Mouse (Mus musculus) ES-E14 (cell line): ENCODE data around the gene Rxra.

Experiments
- CHD2 ChIP-seq: IDR thresholded peaks from 2 replicates; pipeline ENCODE4 v1.6.1; 2014; ENCODE audit warnings: mild to moderate bottlenecking, low read depth, low read length, inconsistent platforms
- HCFC1 ChIP-seq: IDR thresholded peaks from 2 replicates; pipeline ENCODE4 v1.6.1; 2012; ENCODE audit warnings: low read length, inconsistent platforms, borderline replicate concordance; ENCODE audit not compliant: insufficient read depth
- MAFK ChIP-seq: IDR thresholded peaks from 2 replicates; pipeline ENCODE4 v1.6.1; 2014; ENCODE audit warnings: mild to moderate bottlenecking, low read depth, low read length, inconsistent platforms; ENCODE audit not compliant: insufficient read depth
- ZC3H11A ChIP-seq: IDR thresholded peaks from 2 replicates; pipeline ENCODE4 v1.6.1; 2012; ENCODE audit warnings: low read depth, mild to moderate bottlenecking, inconsistent platforms, low read length, borderline replicate concordance
- ZNF384 ChIP-seq: IDR thresholded peaks from 2 replicates; pipeline ENCODE4 v1.6.1; 2012; ENCODE audit warnings: low read depth, low read length, inconsistent platforms

- TF ChIP-seq MAFK (no peak), ZC3H11A (no peak), ZNF384 (no peak), HCFC1 (no peak), CHD2 (no peak)
Observed at GRCm38 (mm10) chr2:27748984-27749383, 72.7 kb downstream of the Rxra start.
